Mouse (Mus musculus) lung, embryonic 16.5 days (tissue): ENCODE measurements around the gene Sclt1. TPM values are rescaled to one million over a fixed set of nuclear protein-coding genes. Genes with fewer than 3 reads are reported as not detected.
A peak's percentile ranks its signal among the peaks of the same experiment; 100 is the strongest.

Experiments used
- ATAC-seq: fragments of 200-750 bp; cut with Nextera tagmentation; 2 replicates; pipeline ENCODE4 v1.8.0; 2017; ENCODE audit warnings: low read depth, mild to moderate bottlenecking, moderate library complexity
- H3K27ac ChIP-seq: fragments of 300-500 bp; sonication (generic); 2 replicates; pipeline ENCODE4 v1.5.1; 2014; ENCODE audit warnings: mild to moderate bottlenecking, control low read depth, low read length
- H3K27me3 ChIP-seq: fragments of 300-500 bp; sonication (generic); 2 replicates; pipeline ENCODE4 v1.6.1; 2014; ENCODE audit warnings: low read depth, low read length, mixed read lengths; ENCODE audit not compliant: control insufficient read depth, insufficient read depth
- H3K36me3 ChIP-seq: fragments of 300-500 bp; sonication (generic); 2 replicates; pipeline ENCODE4 v1.6.1; 2014; ENCODE audit warnings: low read length; ENCODE audit not compliant: control insufficient read depth, insufficient read depth
- H3K4me1 ChIP-seq: fragments of 300-500 bp; sonication (generic); replicated peaks from 2 replicates; pipeline ENCODE4 v1.6.1; 2014; ENCODE audit warnings: low read length, mixed read lengths; ENCODE audit not compliant: control insufficient read depth, insufficient read depth
- H3K4me2 ChIP-seq: fragments of 300-500 bp; sonication (generic); 2 replicates; pipeline ENCODE4 v1.6.1; 2014; ENCODE audit warnings: low read depth, low read length, control low read depth
- H3K4me3 ChIP-seq: fragments of 300-500 bp; sonication (generic); 2 replicates; pipeline ENCODE4 v1.5.1; 2014; ENCODE audit warnings: mild to moderate bottlenecking, low read length, control low read depth
- H3K9ac ChIP-seq: fragments of 300-500 bp; sonication (generic); 2 replicates; pipeline ENCODE4 v1.6.1; 2014; ENCODE audit warnings: low read length, control low read depth
- H3K9me3 ChIP-seq: fragments of 300-500 bp; sonication (generic); 2 replicates; pipeline ENCODE4 v1.6.1; 2016; ENCODE audit warnings: low read length; ENCODE audit not compliant: control insufficient read depth
- WGBS: fragments of 180-500 bp; shearing (Covaris S2); extraction: QIAGEN DNeasy Blood & Tissue Kit; methylation state at CpG from one replicate; pipeline ENCODE4 v1.1.7; 2014; 5-methylcytosine and 5-hydroxymethylcytosine counted together
- polyA plus RNA-seq: library from polyadenylated mRNA; unstranded; fragments of >200 nt; fragmentation: Nextera tagmentation; extraction: Ambion mirVana; gene quantifications from 2 replicates; pipeline ENCODE4 v1.2.1, GENCODE M21; 2015

The Sclt1 gene
- polyA plus RNA-seq, 1 experiment from 2014 or later, result 15.5 TPM

DNA sequence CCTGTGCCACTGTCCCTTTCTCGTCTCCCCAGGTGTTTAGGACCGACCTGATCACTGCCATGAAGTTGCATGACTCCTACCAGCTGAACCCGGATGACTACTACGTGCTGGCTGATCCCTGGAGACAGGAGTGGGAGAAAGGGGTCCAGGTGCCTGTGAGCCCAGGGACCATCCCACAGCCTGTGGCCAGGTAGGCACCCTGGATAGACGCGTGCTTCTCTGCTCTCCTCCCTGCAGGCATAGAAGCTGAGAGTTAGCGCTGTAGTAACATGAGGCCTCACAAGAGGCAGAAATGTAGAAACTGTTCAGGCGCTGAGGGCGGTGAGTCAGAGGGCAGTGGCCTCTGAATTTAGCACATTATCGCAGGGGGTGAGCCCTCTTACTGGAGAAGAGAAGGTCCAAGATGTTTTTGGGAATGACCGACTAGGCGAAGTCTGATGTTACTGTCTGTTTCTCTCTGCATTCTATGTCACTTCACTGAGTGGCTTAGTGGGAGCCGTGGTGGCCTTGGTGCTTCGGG is 150.6 kb downstream of the Sclt1 start:
- Histone ChIP-seq H3K36me3 (no peaks in the 10 kb centered on the region; the same call in 1 of the 2 replicates), H3K27ac (no peak overlapping the region), H3K4me2 (no peak overlapping the region), H3K9me3 (no peaks in the 10 kb centered on the region), H3K4me3 (no peak overlapping the region), H3K4me1 (no peaks in the 10 kb centered on the region), H3K9ac (no peak overlapping the region), H3K27me3 (no peaks in the 10 kb centered on the region)
- WGBS, result 90% methylated on average over 14 of the region's 14 CpGs
- no peak for ATAC-seq

DNA sequence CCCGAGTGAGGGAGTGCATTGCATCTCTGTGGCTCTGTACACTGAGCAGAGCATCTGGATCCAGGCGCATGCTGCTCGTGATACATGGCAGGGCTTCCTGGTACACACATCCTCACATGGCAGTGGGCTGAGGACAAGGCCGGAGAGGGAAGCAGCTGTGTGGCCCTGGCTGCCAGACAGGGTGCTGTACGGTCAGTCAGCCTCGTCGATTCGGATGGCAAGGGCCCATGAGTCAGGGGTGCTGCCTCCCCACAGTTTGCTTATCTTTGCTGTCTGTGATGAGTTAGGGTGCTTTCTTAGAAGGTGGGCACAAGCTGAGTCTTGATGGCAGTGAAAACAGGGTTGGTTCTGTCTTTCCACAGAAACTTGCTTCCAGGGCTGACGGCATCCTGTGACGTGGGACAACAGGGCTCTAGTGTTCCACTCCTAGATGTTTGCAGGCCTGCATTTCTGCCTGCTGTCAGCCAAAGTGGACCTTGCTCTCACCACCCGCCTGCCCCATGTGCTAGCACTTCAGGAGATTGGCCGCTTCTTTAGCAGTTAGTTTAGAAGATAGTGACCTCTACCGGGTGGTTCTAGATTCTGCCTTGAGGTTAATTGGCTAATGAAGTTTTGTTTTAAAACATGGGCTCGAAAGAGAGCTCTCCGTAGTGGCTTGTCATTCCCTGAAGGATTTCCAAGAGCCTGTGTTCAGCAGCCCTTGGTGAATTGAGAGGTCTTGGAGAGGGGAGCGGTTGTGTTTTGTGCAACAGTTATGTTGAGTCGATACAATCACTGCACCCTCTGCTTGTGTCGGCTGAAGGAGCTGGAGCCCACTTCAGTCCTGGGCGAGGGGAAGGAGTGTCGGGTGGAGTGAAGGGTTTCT is 151.4 kb downstream of the Sclt1 start:
- WGBS, result 77% methylated on average over 20 of the region's 20 CpGs
- peak; percentile 43 for ATAC-seq
- Histone ChIP-seq H3K4me1 (no peaks in the 10 kb centered on the region), H3K27ac (no peak overlapping the region), H3K4me2 (no peak overlapping the region), H3K4me3 (no peak overlapping the region), H3K9me3 (no peaks in the 10 kb centered on the region), H3K27me3 (no peaks in the 10 kb centered on the region), H3K9ac (no peak overlapping the region), H3K36me3 (no peaks in the 10 kb centered on the region)

DNA sequence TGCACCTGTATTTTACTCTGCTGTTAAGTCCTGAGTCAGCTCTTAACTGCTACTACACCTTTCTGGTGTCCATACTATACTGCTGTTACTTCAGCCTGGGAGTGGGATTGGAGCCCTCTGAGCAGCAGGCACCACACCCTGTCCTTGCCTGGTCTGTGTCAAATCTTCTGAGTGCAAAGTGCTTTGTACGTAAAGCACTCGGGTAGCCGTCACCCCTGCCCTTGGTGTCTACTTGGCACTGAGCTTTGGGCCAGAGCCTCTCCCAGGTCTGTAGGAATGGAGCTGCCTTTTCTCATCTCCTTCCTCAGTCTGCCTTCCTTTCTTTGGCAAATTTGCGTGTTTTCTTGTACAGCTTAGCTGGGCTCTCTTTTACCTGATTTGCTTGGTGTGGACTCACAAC is 152.3 kb downstream of the Sclt1 start:
- Histone ChIP-seq H3K4me1 (no peaks in the 10 kb centered on the region), H3K27me3 (no peaks in the 10 kb centered on the region), H3K4me2 (no peak overlapping the region), H3K36me3 (no peaks in the 10 kb centered on the region), H3K27ac (no peak overlapping the region), H3K4me3 (no peak overlapping the region), H3K9me3 (no peaks in the 10 kb centered on the region), H3K9ac (no peak overlapping the region)
- 94% methylated on average over 4 of the region's 4 CpGs for WGBS
- no peak for ATAC-seq

DNA sequence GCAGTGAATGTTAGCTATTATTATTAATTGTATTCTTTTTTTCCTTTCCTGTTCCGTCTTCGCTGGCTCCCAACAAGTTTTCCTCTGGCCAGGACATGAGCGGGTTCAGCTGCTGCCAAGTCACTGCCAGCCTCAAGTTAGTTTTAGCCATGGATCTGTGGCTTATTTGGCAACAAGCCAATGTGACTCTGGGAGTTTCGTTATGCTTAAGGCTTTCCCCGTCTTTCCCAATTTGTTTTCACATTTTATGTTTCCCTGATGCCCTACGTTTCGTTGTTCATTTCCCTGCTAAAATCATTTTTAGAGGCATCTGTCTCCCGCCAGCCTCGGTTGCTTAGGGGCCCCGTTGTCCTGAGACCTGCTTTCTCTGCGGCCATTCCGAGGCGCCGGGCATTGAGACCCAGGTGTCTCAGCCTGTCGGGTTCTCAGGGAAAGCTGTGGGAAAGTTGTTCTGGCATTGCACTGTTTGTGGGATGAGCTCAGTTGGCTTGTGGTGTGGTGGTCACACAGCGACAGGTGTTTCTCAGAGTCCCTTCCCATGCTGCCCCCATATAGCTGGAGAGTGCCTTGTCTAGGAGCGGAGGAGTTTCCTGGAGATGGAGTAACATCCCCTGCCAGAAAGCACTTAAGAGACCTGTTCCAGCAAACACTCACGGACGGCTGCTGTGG is 152.9 kb downstream of the Sclt1 start:
- Histone ChIP-seq H3K4me3 (no peak overlapping the region), H3K4me2 (no peak overlapping the region), H3K27me3 (no peaks in the 10 kb centered on the region), H3K27ac (no peak overlapping the region), H3K9ac (no peak overlapping the region), H3K4me1 (no peaks in the 10 kb centered on the region), H3K36me3 (no peaks in the 10 kb centered on the region), H3K9me3 (no peaks in the 10 kb centered on the region)
- WGBS, result 68% methylated on average over 19 of the region's 19 CpGs
- ATAC-seq, result no peak

DNA sequence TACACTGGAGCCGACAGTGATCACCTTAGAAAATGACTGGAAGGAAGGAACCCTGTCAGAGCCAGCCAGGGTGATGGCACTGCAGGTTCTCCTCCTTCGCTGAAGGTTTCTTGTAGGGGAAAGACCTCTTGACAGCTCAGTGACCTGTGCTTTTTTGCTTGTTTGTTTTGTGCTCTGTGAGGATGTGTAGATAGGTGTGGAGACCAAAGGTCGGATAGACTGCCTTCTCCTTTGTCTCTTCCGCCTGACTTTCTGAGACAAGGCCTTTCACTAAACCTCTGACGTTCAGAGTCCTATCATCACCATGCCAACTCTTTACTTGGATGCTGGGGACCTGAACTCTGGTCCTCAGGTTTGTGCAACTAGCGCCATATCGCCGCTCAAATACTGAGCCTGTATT is 153.8 kb downstream of the Sclt1 start:
- no peaks in the 10 kb centered on the region for H3K27me3 ChIP-seq
- H3K9me3 ChIP-seq, result no peaks in the 10 kb centered on the region
- no peaks in the 10 kb centered on the region for H3K4me1 ChIP-seq
- WGBS, result 78% methylated on average over 8 of the region's 8 CpGs
- H3K27ac ChIP-seq, result no peak overlapping the region
- no peak overlapping the region for H3K4me3 ChIP-seq
- no peaks in the 10 kb centered on the region for H3K36me3 ChIP-seq
- no peak overlapping the region for H3K9ac ChIP-seq
- ATAC-seq, result no peak
- no peak overlapping the region for H3K4me2 ChIP-seq

DNA sequence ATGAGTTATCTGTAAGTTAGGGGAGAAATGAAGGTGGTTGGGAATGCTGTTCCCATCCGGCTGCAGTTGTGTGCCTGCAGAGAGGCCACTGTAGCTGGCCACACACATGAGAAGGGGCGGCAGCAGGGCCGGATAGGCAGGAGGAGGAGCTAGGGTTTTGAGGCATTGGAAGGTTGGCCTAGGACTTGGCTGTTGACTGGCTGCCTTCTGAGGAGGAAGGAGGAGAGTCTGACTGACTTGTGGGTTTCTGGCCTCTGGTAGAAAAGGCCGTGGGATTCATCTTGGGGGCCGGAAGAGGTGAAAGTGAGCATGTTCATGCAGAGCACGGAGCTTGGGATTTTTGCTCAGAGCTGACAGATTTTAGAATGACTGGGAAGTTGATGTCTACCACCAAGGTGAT is 154.7 kb downstream of the Sclt1 start:
- ATAC-seq, result peak; percentile 65; the same call in 1 of the 2 replicates
- Histone ChIP-seq H3K4me1 (no peaks in the 10 kb centered on the region), H3K27me3 (no peaks in the 10 kb centered on the region), H3K4me3 (no peak overlapping the region), H3K4me2 (no peak overlapping the region), H3K9me3 (no peaks in the 10 kb centered on the region), H3K27ac (no peak overlapping the region), H3K9ac (no peak overlapping the region), H3K36me3 (no peaks in the 10 kb centered on the region)
- WGBS, result 47% methylated on average over 6 of the region's 6 CpGs

DNA sequence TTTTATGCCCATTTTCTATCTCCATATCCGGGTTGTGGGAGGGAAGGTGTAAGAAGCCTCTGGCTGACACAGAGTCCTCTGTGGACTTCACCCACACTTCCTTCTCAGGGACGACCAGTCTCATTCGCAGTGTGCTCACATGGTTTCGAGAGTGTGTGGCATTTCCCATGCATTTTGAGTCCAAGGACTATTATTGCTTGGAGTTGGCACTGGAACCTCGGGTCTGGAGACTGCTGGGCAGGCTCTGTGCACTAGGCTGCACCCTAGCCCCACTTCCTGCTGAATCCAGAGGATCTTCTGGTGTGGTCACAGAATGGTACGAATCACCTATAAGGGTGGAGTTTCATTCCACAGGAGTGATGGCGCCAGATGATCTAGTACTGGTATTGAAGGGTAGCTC is 155.4 kb downstream of the Sclt1 start:
- ATAC-seq, result no peak
- Histone ChIP-seq H3K9ac (no peak overlapping the region), H3K4me2 (no peak overlapping the region), H3K4me3 (no peak overlapping the region), H3K9me3 (no peaks in the 10 kb centered on the region), H3K36me3 (no peaks in the 10 kb centered on the region), H3K27me3 (no peaks in the 10 kb centered on the region), H3K4me1 (no peaks in the 10 kb centered on the region), H3K27ac (no peak overlapping the region)
- WGBS, result 69% methylated on average over 7 of the region's 7 CpGs

DNA sequence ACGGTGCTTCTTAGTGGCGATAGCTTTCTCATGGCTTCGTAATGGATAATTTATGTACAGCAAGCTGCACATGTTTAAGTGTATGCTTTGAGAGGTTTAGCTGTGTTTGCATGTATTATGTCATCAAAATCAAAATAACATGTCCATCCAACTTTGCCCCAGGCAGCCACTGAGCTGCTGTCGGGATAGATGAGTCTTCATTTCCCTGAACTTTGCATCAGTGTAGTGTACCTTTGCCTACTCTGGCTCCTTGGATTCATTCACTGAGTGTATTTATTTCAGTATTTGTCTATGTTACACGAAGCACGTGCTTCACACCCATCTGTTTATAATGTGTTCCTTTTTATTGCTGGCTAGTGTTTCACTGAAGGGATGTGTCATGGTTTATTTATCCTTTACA is 156.0 kb downstream of the Sclt1 start:
- H3K27me3 ChIP-seq, result no peaks in the 10 kb centered on the region
- H3K4me2 ChIP-seq, result no peak overlapping the region
- 73% methylated on average over 6 of the region's 6 CpGs for WGBS
- H3K9ac ChIP-seq, result no peak overlapping the region
- no peak overlapping the region for H3K27ac ChIP-seq
- no peak overlapping the region for H3K4me3 ChIP-seq
- no peaks in the 10 kb centered on the region for H3K4me1 ChIP-seq
- no peaks in the 10 kb centered on the region for H3K36me3 ChIP-seq
- no peak for ATAC-seq
- H3K9me3 ChIP-seq, result no peaks in the 10 kb centered on the region

DNA sequence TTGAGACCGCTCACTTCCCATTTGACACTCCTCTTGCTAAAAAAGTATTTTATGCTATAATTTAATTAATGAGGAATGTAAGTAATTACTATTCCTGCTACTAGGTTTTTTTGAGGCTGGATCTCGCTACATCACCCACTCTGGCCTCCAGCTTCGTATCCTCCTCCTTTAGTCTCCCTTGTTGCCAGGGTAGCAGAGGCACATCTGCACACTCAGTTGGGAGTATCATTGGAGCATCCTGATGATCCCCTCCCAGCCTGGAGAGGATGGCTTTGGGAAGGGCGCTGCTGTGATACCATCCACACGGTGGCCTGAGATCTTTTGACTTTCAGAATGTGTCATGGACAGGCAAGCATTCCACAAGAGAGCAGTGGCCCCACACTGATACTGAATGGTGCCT is 156.8 kb downstream of the Sclt1 start:
- ATAC-seq, result no peak
- Histone ChIP-seq H3K36me3 (no peaks in the 10 kb centered on the region), H3K4me1 (peaks cover 3% of the 10 kb centered on the region; the same call in 1 of the 2 replicates), H3K4me3 (no peak overlapping the region), H3K9ac (no peak overlapping the region), H3K9me3 (no peaks in the 10 kb centered on the region), H3K27me3 (no peaks in the 10 kb centered on the region), H3K4me2 (no peak overlapping the region), H3K27ac (no peak overlapping the region)
- WGBS, result 84% methylated on average over 5 of the region's 5 CpGs
